Mouse (Mus musculus) E14TG2a.4 (cell line): ENCODE results near the gene Arhgap21.

Experiments
- H3K27me3 ChIP-seq: 2 replicates; pipeline ENCODE4 v1.6.1; 2014; ENCODE audit warnings: low read length, control low read depth; ENCODE audit not compliant: insufficient read depth
- H3K36me3 ChIP-seq: 2 replicates; pipeline ENCODE4 v1.6.1; 2014; ENCODE audit warnings: low read length, control low read depth; ENCODE audit not compliant: insufficient read depth
- H3K4me1 ChIP-seq: replicated peaks from 2 replicates; pipeline ENCODE4 v1.6.1; 2014; ENCODE audit warnings: low read depth, low read length, control low read depth
- H3K4me3 ChIP-seq: replicated peaks from 2 replicates; pipeline ENCODE4 v1.5.1; 2014; ENCODE audit warnings: mild to moderate bottlenecking, low read length
- H3K9me3 ChIP-seq: 2 replicates; pipeline ENCODE4 v1.6.1; 2014; ENCODE audit warnings: low read length, control low read depth
- CTCF ChIP-seq: conservative IDR thresholded peaks from 2 replicates; pipeline ENCODE4 v1.5.1; 2014; ENCODE audit warnings: low read length
- NANOG ChIP-seq: IDR thresholded peaks from 2 replicates; pipeline ENCODE4 v1.6.1; 2014; ENCODE audit warnings: borderline replicate concordance, low read length, mixed read lengths
- POU5F1 ChIP-seq: IDR thresholded peaks from 2 replicates; pipeline ENCODE4 v1.6.1; 2014; ENCODE audit warnings: low read length, borderline replicate concordance

Gene Arhgap21

DNA sequence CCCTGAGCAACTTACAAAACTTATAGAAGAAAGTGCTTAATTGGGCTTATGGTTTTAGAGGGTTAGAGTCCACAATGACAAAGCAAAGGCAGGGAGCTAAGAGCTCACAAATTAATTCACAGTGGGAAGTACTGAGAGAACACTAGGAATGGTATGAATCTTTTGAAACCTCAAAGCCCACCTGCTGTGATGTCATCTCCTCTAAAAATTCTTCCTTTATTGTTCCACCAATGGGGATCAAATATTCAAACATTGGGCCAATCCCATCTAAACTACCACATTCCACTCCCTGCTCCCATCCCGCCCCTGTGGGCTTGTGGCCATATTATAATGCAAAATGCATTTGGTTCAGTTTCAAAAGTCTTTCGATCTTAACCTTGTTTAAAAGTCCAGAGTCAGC is 22.8 kb upstream of the Arhgap21 start:
- no peaks in the 10 kb centered on the region for H3K27me3 ChIP-seq
- TF ChIP-seq POU5F1, result no peak
- TF ChIP-seq CTCF, result no peak
- peak; percentile 71; the same call in 1 of the 2 replicates for TF ChIP-seq NANOG
- H3K36me3 ChIP-seq, result no peaks in the 10 kb centered on the region
- peaks cover 46% of the 10 kb centered on the region for H3K9me3 ChIP-seq
- H3K4me1 ChIP-seq, result no peaks in the 10 kb centered on the region
- H3K4me3 ChIP-seq, result no peak overlapping the region

DNA sequence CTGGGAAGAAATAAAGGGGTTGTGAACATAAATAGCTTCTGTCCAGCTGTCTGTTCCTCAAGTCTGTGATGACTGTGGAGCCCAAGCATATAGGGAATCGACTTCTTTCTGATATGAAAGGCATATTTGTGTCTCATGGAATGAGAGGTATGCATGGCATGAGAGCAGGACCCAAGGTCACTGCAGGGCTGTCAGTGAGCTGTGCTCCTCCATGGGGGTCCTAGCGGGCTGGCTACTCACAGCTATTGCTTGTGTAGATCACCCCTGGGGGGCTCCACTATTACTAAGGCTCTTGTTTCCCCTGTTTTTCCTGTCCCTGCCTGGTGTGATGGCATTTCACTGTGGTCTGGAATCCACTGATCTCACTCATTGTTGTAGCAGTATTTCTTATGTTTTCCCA is 22.2 kb upstream of the Arhgap21 start:
- Histone ChIP-seq H3K36me3 (no peaks in the 10 kb centered on the region), H3K4me1 (no peaks in the 10 kb centered on the region), H3K9me3 (peaks cover 46% of the 10 kb centered on the region), H3K27me3 (no peaks in the 10 kb centered on the region), H3K4me3 (no peak overlapping the region)
- TF ChIP-seq NANOG (no peak), POU5F1 (no peak), CTCF (no peak)

DNA sequence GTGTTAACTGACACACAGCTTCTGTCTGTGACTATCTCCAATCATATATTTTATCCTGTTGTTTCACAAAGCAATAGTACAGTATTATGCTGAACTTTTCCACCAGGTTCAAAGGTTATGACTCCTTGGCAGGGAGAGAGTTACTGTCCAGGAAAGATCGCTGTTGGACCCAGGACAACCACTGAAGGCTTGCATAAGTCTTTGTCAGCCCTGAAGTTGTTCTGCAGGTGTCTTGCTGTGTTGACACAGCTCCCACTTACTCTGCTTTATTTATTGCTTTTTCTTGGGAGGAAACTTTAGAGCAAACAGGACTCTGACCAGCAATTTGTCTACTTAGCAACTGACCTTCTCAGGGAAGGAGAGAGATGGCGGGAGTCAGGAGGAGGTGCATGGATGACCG is 21.4 kb upstream of the Arhgap21 start:
- no peaks in the 10 kb centered on the region for H3K27me3 ChIP-seq
- H3K36me3 ChIP-seq, result no peaks in the 10 kb centered on the region
- TF ChIP-seq NANOG, result no peak
- no peak for TF ChIP-seq POU5F1
- no peak overlapping the region for H3K4me3 ChIP-seq
- no peaks in the 10 kb centered on the region for H3K4me1 ChIP-seq
- H3K9me3 ChIP-seq, result peaks cover 46% of the 10 kb centered on the region

DNA sequence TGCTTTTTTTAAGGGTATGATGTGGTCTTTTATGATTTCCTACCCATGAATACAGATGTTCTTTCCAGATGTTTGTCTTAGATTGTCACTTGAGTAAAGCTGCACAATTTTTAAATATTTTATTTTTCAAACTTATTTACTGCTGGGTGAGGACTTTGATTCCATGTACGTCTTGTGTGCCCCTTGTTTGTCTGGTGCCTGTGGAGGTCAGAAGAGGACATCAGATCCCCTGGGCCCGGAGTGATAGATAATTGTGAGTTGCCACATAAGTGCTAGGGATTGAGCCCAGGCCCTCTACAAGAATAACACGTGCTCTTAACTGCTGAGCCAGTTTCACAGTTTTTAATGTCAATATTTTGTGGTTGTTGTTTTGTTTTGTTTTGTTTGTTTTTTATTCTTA is 19.1 kb upstream of the Arhgap21 start:
- H3K27me3 ChIP-seq, result no peaks in the 10 kb centered on the region
- no peak overlapping the region for H3K4me3 ChIP-seq
- H3K36me3 ChIP-seq, result no peaks in the 10 kb centered on the region
- peaks cover 29% of the 10 kb centered on the region for H3K9me3 ChIP-seq
- TF ChIP-seq NANOG (no peak), POU5F1 (no peak), CTCF (no peak)
- no peaks in the 10 kb centered on the region for H3K4me1 ChIP-seq

DNA sequence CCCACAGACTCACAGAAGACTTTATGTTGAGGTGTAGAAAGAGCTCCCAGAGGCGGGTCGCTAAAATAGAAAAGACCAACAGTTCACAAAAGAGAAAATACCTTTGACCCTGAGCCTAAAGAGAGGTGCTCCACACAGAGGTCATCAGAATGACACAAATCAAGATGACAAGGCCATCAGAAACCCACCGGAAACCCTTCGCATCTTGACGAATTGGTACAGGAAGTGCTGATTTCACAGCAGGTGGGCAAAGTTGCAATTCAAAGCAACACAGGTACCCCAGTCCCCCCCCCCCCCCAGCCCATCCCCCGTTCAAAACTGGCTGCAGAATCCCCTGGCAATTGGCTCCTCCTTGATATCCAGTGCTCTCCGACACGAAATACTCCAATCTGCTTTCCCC is 10.0 kb upstream of the Arhgap21 start:
- no peaks in the 10 kb centered on the region for H3K9me3 ChIP-seq
- peak; percentile 10; the same call in 1 of the 2 replicates for TF ChIP-seq NANOG
- TF ChIP-seq POU5F1, result no peak
- peaks cover 31% of the 10 kb centered on the region for H3K4me1 ChIP-seq
- no peaks in the 10 kb centered on the region for H3K27me3 ChIP-seq
- no peaks in the 10 kb centered on the region for H3K36me3 ChIP-seq
- no peak overlapping the region for H3K4me3 ChIP-seq

DNA sequence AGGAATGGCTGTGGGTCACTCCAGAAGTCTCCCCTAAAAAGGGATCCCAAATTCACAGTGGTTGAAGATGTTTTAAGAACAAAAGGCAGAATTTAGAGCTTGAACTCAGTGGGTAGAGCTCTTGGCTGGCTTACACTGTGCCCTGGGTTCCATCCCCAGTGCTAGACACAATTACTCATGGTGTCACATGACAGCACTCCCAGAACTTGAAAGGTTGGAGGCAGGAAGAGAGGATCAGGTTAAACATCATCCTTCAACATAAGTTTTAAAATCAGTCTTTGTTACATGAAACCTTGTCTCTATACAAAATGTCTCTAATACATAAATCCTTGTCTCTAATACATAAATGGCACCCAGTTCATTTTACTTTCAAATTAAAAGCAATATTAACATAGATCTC is 8.4 kb upstream of the Arhgap21 start:
- Histone ChIP-seq H3K36me3 (no peaks in the 10 kb centered on the region), H3K9me3 (no peaks in the 10 kb centered on the region), H3K4me1 (peaks cover 31% of the 10 kb centered on the region), H3K27me3 (no peaks in the 10 kb centered on the region), H3K4me3 (no peak overlapping the region)
- TF ChIP-seq NANOG, result no peak
- TF ChIP-seq POU5F1, result no peak
- TF ChIP-seq CTCF, result no peak

DNA sequence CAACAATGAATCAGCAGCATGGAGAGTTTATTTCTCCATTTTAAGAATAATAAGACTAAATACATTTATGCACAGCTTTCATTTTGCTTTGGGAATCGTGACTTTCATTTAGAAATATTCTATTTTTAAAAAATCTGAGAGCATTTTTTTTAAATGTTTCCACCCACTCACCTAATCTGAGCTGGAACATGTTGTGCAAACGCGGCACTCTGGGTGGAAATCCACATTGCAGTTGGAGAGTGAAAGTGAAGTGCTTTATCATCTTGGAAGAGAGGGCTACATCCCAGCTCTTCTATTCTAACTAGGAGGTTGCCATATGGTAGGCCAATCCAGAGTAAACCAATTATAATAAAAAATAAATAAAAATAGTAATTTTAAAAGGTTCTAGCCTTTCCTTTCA is 4.8 kb upstream of the Arhgap21 start:
- H3K4me3 ChIP-seq, result no peak overlapping the region
- TF ChIP-seq CTCF (no peak), POU5F1 (no peak), NANOG (no peak)
- no peaks in the 10 kb centered on the region for H3K9me3 ChIP-seq
- H3K27me3 ChIP-seq, result no peaks in the 10 kb centered on the region
- peaks cover 25% of the 10 kb centered on the region for H3K4me1 ChIP-seq
- no peaks in the 10 kb centered on the region for H3K36me3 ChIP-seq

DNA sequence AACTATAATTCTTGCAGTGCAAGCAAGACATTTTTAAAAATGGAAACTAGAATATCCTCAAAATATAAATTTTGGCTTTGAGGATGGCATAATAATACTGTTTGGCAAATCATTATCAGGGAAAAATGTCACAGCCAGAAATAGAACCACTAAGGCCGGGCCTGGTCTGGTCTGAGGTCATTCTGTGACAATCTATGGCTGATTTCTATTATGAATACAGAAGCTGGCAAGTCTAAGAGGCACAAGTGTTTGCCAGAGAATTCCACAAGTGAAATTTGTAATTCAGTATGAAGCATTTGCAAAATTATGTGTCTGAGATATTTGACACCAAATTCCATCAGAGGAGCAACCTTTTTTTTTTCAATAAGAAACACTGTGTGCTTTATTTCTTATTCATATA is 3.5 kb upstream of the Arhgap21 start:
- H3K4me3 ChIP-seq, result no peak overlapping the region
- no peak for TF ChIP-seq CTCF
- no peaks in the 10 kb centered on the region for H3K27me3 ChIP-seq
- H3K9me3 ChIP-seq, result no peaks in the 10 kb centered on the region
- H3K36me3 ChIP-seq, result no peaks in the 10 kb centered on the region
- H3K4me1 ChIP-seq, result peaks cover 19% of the 10 kb centered on the region

DNA sequence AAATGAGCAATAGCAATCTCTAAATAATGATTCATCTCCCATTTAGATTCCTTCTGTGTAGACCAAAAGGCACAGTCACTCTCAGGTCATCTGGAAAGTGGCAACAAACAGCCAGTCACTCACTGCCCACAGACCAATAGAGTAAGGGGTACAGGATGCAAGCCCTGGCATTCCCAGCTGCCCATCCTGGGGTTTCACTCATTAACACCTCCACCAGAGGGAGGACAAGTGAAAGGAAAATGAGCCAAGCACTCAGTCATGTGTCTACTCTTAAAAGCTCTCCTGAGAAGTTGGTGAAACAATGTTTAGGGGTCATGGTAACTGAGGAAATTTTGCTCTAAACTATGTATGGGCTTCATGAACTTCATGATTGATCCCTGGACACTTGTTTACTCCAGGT is 2.9 kb upstream of the Arhgap21 start:
- H3K9me3 ChIP-seq, result no peaks in the 10 kb centered on the region
- TF ChIP-seq CTCF (no peak), POU5F1 (no peak), NANOG (no peak)
- no peaks in the 10 kb centered on the region for H3K27me3 ChIP-seq
- no peaks in the 10 kb centered on the region for H3K36me3 ChIP-seq
- H3K4me1 ChIP-seq, result peaks cover 22% of the 10 kb centered on the region
- no peak overlapping the region for H3K4me3 ChIP-seq
